Mouse (Mus musculus) lung, postnatal 0 days (tissue): Measurements from ENCODE around the gene Milr1.

Experiments used
- CTCF ChIP-seq: IDR thresholded peaks from 2 replicates; pipeline ENCODE4 v1.5.1; 2016; ENCODE audit warnings: antibody characterized with exemption, mild to moderate bottlenecking
- EP300 ChIP-seq: IDR thresholded peaks from 2 replicates; pipeline ENCODE4 v1.6.1; 2016; ENCODE audit warnings: antibody characterized with exemption, mild to moderate bottlenecking, control low read depth

DNA sequence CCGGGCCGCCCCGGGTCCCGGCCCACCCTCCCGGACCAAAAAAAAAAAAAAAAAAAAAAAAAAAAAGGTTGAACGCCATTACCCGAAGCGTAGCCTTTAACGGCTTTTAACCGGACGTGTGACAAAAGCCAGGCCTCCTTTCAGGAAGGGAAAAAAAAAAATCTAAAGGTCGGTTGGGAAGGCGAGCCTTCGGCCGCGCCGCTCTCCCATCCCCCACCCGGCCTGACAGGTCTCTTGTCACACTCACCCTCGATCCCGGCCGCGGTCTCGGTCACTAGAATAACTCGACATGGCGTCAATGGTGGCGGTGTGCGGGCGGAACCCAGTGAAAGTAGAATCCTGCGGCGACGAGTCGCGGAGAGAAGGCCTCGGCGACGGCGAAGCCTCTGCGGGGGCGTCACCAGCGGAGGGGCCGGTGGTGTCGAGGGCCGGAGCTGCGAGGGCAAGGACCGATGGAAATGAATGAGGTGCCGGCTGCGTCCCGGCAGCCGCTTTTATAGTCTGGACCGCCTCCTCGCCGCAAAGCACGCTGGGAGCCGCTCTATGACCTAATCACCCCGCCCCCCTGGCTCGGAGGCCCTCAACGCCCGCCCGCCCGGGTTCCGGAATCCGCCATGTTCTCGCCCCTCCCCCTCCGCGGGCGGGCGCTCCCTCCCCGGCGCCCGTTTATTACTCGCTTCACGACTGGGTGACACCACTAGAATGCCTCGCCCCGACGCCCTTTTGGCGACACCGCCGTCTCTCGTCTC, 37.2 kb downstream of the Milr1 start:
- TF ChIP-seq CTCF (no peak), EP300 (peak; percentile 78; the same call in 1 of the 2 replicates)
